In genomic region chr3:149170191-149170590, GRCm38 (mm10) we compare ENCODE assay signal across 15 mouse cellular contexts.
DNase-seq lines count a peak whose midpoint lies in the region; ATAC-seq lines count a peak whose summit lies in the region.
"Had no signal": no experiment of that assay in that cellular context is flagged by ENCODE, and none has a peak within 500 bp of the region (broad histone marks: within the 10 kb centered on the region; RNA-seq: fewer than 3 reads in every experiment).

No protein-coding gene starts in this region.

- peaks cover 14% of the 10 kb centered on the region; the same call in 1 of the 2 replicates for H3K4me1 ChIP-seq in brown adipose tissue, adult 24 weeks (ENCODE audit: control insufficient read depth, insufficient read depth, insufficient read length, low read length)
- H3K4me1 ChIP-seq in lung, embryonic 15.5 days = peaks cover 6% of the 10 kb centered on the region; the same call in 1 of the 2 replicates

- H3K27ac ChIP-seq in brown adipose tissue, adult 24 weeks (replicated peaks; ENCODE audit: low read depth, low read length) = peak overlapping the region; percentile 57; the same call in 1 of the 2 replicates
- H3K27ac ChIP-seq in lung, embryonic 15.5 days = no peak overlapping the region
- H3K27ac ChIP-seq: embryonic facial prominence, embryonic 12.5 days had no signal

- no peaks in the 10 kb centered on the region for H3K36me3 ChIP-seq in lung, embryonic 15.5 days
- H3K36me3 ChIP-seq: embryonic facial prominence, embryonic 12.5 days had no signal

- H3K4me3 ChIP-seq in brown adipose tissue, adult 24 weeks (ENCODE audit: insufficient read depth, low read depth, low read length) = no peak overlapping the region
- H3K4me3 ChIP-seq in lung, embryonic 15.5 days = no peak overlapping the region
- H3K4me3 ChIP-seq: embryonic facial prominence, embryonic 12.5 days had no signal

- ATAC-seq in lung, embryonic 15.5 days (ENCODE audit: borderline replicate concordance, extremely low read depth, low FRiP score, low TSS enrichment) = peak; percentile 40; the same call in 1 of the 2 replicates
- ATAC-seq: activated CD4-positive, CD25-positive, alpha-beta regulatory T cell, adult 4 months; forebrain, postnatal 0 days; inflammation-experienced regulatory T-cells, adult 6 months had no signal

- no peak overlapping the region for H3K9ac ChIP-seq in lung, embryonic 15.5 days
- H3K9ac ChIP-seq: embryonic facial prominence, embryonic 12.5 days; forebrain, postnatal 0 days had no signal

- H3K9me3 ChIP-seq in lung, embryonic 15.5 days = no peaks in the 10 kb centered on the region
- H3K9me3 ChIP-seq: embryonic facial prominence, embryonic 12.5 days had no signal

- H3K27me3 ChIP-seq in lung, embryonic 15.5 days = no peaks in the 10 kb centered on the region
- H3K27me3 ChIP-seq: embryonic facial prominence, embryonic 12.5 days had no signal

- DNase-seq in 3T3-L1 (ENCODE audit: low read depth, low spot score) (peak; percentile 29), 416B (ENCODE audit: low read depth) (peak; percentile 61)
- DNase-seq in testis, postnatal 14 days (ENCODE audit: low spot score) = no peak
- DNase-seq in embryo, embryonic 10.5 days (ENCODE audit: low spot score) = no peak
- DNase-seq in right cerebral cortex, postnatal 25 days = no peak
- no peak for DNase-seq in cerebellum, postnatal 36 days
- DNase-seq: cerebellum, adult 11 months; forebrain, postnatal 0 days; heart, postnatal 14 days; right cerebral cortex, adult 18-20 months had no signal

- H3K4me2 ChIP-seq in lung, embryonic 15.5 days = no peak overlapping the region
- H3K4me2 ChIP-seq: embryonic facial prominence, embryonic 12.5 days had no signal

- WGBS in lung, embryonic 15.5 days = 76% methylated on average over 7 of the region's 7 CpGs

Comparison
In these comparisons a context has a peak if more than half of its experiments do, and no peak if none do; other contexts are left out.
1. DNase-seq: peak in 3T3-L1 (single experiment) and 416B (single experiment); none in testis, postnatal 14 days (single experiment), embryo, embryonic 10.5 days (single experiment), right cerebral cortex, postnatal 25 days (single experiment) and cerebellum, postnatal 36 days (0 of 2).